Mouse (Mus musculus): ENCODE measurements around the gene Timp3. TPM values are rescaled to one million over a fixed set of nuclear protein-coding genes. Genes with fewer than 3 reads are reported as not detected.
A peak's percentile ranks its signal among the peaks of the same experiment; 100 is the strongest.
"Not testable (repeated sequence)": the region's sequence is repeated elsewhere in the genome, so short reads cannot be mapped to it uniquely, and the experiment has no call there.

Timp3 gene
- total RNA-seq, 2 experiments from 2014 or later: 0.62 TPM; not detected in 1

GRCm38 (mm10) chr10:86343931-86344330 is 43.8 kb downstream of the Timp3 start:
- no peak for ATAC-seq (replicated peaks; ENCODE audit: poor library complexity, severe bottlenecking)

GRCm38 (mm10) chr10:86344654-86345053 is 44.5 kb downstream of the Timp3 start:
- ATAC-seq (replicated peaks; ENCODE audit: poor library complexity, severe bottlenecking): no peak

GRCm38 (mm10) chr10:86345645-86346044 is 45.5 kb downstream of the Timp3 start:
- no peak for ATAC-seq (replicated peaks; ENCODE audit: poor library complexity, severe bottlenecking)

GRCm38 (mm10) chr10:86346235-86346840 is 46.2 kb downstream of the Timp3 start:
- no peak for ATAC-seq (replicated peaks; ENCODE audit: poor library complexity, severe bottlenecking)

GRCm38 (mm10) chr10:86351287-86351686 is 51.1 kb downstream of the Timp3 start:
- ATAC-seq (replicated peaks; ENCODE audit: poor library complexity, severe bottlenecking): no peak

- ATAC-seq (replicated peaks; ENCODE audit: poor library complexity, severe bottlenecking): no peak
Measured at GRCm38 (mm10) chr10:86352521-86352920, 52.3 kb downstream of the Timp3 start.

- peak; percentile 93 for ATAC-seq (replicated peaks; ENCODE audit: poor library complexity, severe bottlenecking)
Measured at GRCm38 (mm10) chr10:86356819-86357563, 56.8 kb downstream of the Timp3 start.

GRCm38 (mm10) chr10:86358307-86358975 is 58.3 kb downstream of the Timp3 start:
- no peak for ATAC-seq (replicated peaks; ENCODE audit: poor library complexity, severe bottlenecking)

GRCm38 (mm10) chr10:86359208-86359607 is 59.0 kb downstream of the Timp3 start:
- no peak for ATAC-seq (replicated peaks; ENCODE audit: poor library complexity, severe bottlenecking)

- ATAC-seq (replicated peaks; ENCODE audit: poor library complexity, severe bottlenecking): no peak
Measured at GRCm38 (mm10) chr10:86359699-86360098, 59.5 kb downstream of the Timp3 start.

- ATAC-seq (replicated peaks; ENCODE audit: poor library complexity, severe bottlenecking): no peak
Measured at GRCm38 (mm10) chr10:86363669-86364309, 63.6 kb downstream of the Timp3 start.

GRCm38 (mm10) chr10:86365632-86366092 is 65.5 kb downstream of the Timp3 start:
- ATAC-seq (replicated peaks; ENCODE audit: poor library complexity, severe bottlenecking): no peak

GRCm38 (mm10) chr10:86367346-86367745 is 67.2 kb downstream of the Timp3 start:
- ATAC-seq (replicated peaks; ENCODE audit: poor library complexity, severe bottlenecking): no peak

- no peak for ATAC-seq (replicated peaks; ENCODE audit: poor library complexity, severe bottlenecking)
Measured at GRCm38 (mm10) chr10:86368811-86369210, 68.6 kb downstream of the Timp3 start.

- ATAC-seq (replicated peaks; ENCODE audit: poor library complexity, severe bottlenecking): no peak
Measured at GRCm38 (mm10) chr10:86369346-86369745, 69.2 kb downstream of the Timp3 start.

GRCm38 (mm10) chr10:86371561-86371960 is 71.4 kb downstream of the Timp3 start:
- ATAC-seq (replicated peaks; ENCODE audit: poor library complexity, severe bottlenecking): no peak

GRCm38 (mm10) chr10:86374061-86374460 is 73.9 kb downstream of the Timp3 start:
- no peak for ATAC-seq (replicated peaks; ENCODE audit: poor library complexity, severe bottlenecking)

GRCm38 (mm10) chr10:86375903-86376302 is 75.7 kb downstream of the Timp3 start:
- ATAC-seq (replicated peaks; ENCODE audit: poor library complexity, severe bottlenecking): no peak

- ATAC-seq (replicated peaks; ENCODE audit: poor library complexity, severe bottlenecking): no peak
Measured at GRCm38 (mm10) chr10:86376392-86377185, 76.4 kb downstream of the Timp3 start.

GRCm38 (mm10) chr10:86378803-86379202 is 78.6 kb downstream of the Timp3 start:
- ATAC-seq (replicated peaks; ENCODE audit: poor library complexity, severe bottlenecking): not testable (repeated sequence)

Measured in granulocyte monocyte progenitor cell, adult 5-6 weeks (primary cell).